Mouse (Mus musculus): ENCODE data around the gene Hmgb4. TPM values are rescaled to one million over a fixed set of nuclear protein-coding genes. Genes with fewer than 3 reads are reported as not detected.

Hmgb4 gene
- under 1 TPM; 0.55 to 0.78 TPM for total RNA-seq (2021)
- long read RNA-seq, experiment 1, result 0 reads
- long read RNA-seq, experiment 2, result 0 reads

GRCm38 (mm10) chr4:128260907-128261560 is at the start of gene Hmgb4:
Gene Hmgb4 (minus strand): TSS chr4:128260957.
- DNase-seq (ENCODE audit: low spot score in 2 of 2), result peak in 1 of 2 experiments; percentile 25

DNA sequence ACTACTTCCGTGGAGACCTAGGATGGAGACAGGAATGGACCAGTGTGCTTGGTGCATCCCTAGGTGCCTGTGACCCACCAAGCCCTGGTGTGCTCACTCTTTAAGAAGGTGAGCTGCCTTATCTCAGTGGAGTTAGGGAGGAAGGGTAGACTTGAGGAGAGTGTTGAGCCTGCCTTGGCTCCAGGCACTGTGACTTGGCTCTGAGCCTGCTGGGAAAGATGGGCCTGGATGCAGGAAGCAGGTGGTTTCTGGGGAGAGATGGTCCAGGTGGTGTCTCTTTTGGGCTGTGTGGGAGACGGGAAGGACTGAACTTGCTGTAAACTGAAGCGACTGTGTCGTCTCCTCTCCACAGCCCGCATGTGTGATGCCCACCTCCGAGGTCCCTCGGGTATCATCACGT is 45.3 kb upstream of the Hmgb4 start:
- no peak for DNase-seq (ENCODE audit: low spot score in 2 of 2)

GRCm38 (mm10) chr4:128304049-128304448 is 43.3 kb upstream of the Hmgb4 start:
- peak in 1 of 2 experiments; percentile 51 for DNase-seq (ENCODE audit: low spot score in 2 of 2)

- DNase-seq (ENCODE audit: low spot score in 2 of 2), result peak in 1 of 2 experiments; percentile 34
Observed at GRCm38 (mm10) chr4:128288095-128288494, 27.3 kb upstream of the Hmgb4 start.

GRCm38 (mm10) chr4:128285009-128285408 is 24.3 kb upstream of the Hmgb4 start:
- DNase-seq (ENCODE audit: low spot score in 2 of 2), result peak in 1 of 2 experiments; percentile 31

GRCm38 (mm10) chr4:128275586-128275985 is 14.8 kb upstream of the Hmgb4 start:
- no peak for DNase-seq (ENCODE audit: low spot score in 2 of 2)

DNA sequence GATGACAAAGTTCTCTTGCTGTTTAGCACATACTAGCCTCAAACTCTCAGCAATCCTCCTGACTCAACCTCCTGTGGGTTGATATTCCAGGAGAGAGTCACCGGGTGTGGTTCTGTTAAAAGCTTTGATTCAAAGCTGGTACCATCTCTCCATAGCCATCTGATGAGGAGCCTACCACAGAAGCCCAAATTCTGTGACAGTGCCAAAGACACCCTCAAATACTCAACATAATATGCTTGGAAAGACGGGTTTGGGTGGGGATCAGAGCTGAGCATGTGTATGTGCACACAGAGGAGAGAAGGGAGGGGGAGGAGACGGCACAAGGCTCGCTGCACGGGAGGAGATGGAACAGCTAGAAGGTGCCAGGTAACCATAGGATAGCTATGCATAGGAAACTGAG is 14.4 kb upstream of the Hmgb4 start:
- DNase-seq (ENCODE audit: low spot score in 2 of 2), result no peak

DNA sequence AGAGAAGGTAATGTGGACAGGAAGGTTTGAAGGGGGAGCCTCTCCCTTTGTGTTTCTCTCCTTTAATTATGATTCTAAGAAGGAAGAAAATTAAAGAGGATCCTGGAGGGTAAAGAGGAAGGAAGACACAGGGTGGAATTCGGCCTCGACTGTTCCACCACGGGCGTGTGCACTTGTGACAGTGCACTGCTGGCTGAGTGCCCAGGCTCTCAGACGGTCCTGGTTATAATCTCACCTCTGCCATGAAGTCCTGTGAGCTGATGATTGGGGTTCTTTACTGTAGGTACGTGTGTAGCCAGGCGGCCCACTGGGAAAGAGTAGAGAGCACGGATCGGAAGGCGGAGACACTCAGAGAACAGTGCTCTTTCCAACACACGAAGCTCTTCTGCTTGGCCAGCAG is 12.4 kb upstream of the Hmgb4 start:
- no peak for DNase-seq (ENCODE audit: low spot score in 2 of 2)

GRCm38 (mm10) chr4:128272501-128272900 is 11.7 kb upstream of the Hmgb4 start:
- peak; percentile 12 to 13 for DNase-seq (ENCODE audit: low spot score in 2 of 2)

- DNase-seq (ENCODE audit: low spot score in 2 of 2), result peak in 1 of 2 experiments; percentile 15
Observed at GRCm38 (mm10) chr4:128270931-128271330, 10.2 kb upstream of the Hmgb4 start.

DNA sequence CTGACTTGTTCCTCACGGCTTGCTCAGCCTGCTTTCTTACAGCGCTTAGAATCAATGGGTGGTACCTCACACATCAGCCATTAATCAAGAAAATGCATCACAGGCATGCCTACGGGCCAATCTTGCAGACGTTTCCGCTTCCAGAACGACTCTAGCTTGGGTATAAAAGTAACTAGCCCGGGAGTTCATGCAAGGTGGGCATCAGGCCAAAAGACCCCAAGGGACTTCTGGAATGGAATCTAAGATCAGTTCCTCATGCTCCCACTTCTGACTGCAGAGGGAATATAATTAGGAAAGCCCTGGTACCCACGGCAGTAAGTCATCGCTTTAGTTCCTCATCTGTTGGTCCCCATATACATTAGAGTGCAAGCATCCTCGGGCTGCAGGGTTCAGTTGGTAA is 9.4 kb upstream of the Hmgb4 start:
- DNase-seq (ENCODE audit: low spot score in 2 of 2), result no peak

DNA sequence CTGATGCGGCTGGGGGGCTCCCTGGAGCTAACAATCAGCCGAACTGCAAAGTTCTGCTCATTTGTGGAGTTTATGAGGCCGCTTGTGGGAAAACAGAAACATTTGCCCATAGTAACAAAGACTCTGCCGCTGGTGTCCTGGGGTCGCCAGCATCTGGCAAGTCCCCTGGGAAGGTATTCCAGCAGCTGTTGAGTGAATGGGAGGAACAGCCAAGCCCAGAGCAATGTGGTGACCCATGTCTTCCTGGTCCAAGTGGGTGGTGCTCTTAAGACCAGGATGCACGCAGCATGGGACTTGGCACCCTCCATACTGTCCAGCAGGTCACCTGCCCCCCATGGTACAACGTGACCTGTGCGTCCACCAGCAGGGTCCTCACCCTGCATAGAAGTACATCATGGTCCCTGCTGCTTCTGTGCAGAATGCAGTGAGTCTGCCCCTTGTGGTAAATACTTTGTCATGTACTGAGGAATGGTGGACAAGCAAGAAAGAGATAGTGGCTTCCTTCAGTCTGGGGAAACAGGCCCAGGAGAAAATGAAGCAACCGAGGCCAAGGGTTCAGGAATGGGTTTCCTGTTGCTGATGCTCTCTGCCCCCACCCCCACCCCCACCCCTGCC is 8.6 kb upstream of the Hmgb4 start:
- DNase-seq (ENCODE audit: low spot score in 2 of 2), result no peak

DNA sequence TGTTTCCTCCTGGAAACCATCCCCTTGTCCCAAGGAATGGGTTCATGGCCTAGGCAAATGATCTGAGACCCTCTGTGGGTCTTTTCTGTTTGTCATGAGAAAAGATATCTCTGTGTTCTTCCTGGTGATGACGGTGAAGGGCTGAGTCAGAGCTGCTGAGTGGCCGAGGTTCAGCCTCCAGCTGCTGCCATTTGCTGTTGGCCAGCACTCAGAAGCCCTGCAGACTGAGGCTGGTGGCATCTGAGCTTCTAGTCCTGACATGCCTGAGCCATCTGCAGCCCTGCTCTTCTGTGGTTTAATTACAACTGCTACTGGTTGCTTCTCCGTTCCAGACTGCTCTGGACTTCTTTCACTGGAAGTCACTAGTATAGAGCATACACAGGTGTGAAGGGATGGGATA is 4.6 kb upstream of the Hmgb4 start:
- no peak for DNase-seq (ENCODE audit: low spot score in 2 of 2)

GRCm38 (mm10) chr4:128264491-128264890 is 3.7 kb upstream of the Hmgb4 start:
- DNase-seq (ENCODE audit: low spot score in 2 of 2), result no peak

GRCm38 (mm10) chr4:128259211-128259610 is 1.5 kb downstream of the Hmgb4 start:
- DNase-seq (ENCODE audit: low spot score in 2 of 2), result no peak

GRCm38 (mm10) chr4:128248676-128249075 is 12.1 kb downstream of the Hmgb4 start:
- DNase-seq (ENCODE audit: low spot score in 2 of 2), result no peak

GRCm38 (mm10) chr4:128245201-128245600 is 15.6 kb downstream of the Hmgb4 start:
- no peak for DNase-seq (ENCODE audit: low spot score in 2 of 2)

DNA sequence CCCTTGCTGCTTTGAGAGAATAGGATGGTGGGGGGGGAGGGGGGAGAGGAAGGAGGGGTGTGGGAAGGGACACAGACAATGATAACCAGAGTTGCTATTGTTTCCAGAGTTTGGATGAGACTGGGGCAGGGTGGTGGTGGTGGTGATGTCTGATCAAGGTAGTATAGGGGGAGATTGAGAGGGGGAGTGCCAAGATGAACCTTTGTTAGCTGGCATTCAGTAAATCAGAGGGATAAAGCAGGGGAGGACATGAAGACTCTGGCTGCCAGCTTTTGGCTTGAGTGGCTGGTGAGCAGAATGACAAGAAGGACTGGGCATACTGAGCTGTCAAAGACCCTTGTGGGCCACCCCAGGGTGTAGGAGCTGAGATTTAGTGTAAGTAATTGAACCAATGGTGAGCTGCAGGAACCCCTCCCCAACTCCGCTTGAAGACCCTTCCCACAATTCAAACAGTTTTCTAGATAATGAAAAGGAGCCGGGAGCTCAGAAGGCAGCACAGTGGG is 18.9 kb downstream of the Hmgb4 start:
- no peak for DNase-seq (ENCODE audit: low spot score in 2 of 2)

- DNase-seq (ENCODE audit: low spot score in 2 of 2), result no peak
Observed at GRCm38 (mm10) chr4:128241075-128241853, 19.5 kb downstream of the Hmgb4 start.

DNA sequence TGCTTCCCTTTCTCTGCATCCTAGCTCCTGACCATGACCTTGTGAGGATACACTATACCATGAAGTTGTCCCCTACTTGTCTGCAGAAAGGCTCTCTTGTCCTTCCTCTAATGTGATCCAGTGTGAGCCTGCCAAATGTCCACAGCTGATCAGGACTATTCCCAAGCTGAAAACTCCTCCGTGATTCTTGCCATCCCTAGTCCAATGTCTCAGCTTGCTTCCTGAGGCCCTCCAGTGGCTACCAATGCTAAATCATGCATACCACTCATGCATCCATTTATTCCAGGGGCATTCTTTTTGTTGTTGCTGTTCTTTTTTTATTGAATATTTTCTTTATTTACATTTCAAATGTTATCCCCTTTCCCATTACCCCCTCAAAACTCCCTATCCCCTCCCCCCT is 21.6 kb downstream of the Hmgb4 start:
- peak in 1 of 2 experiments; percentile 39 for DNase-seq (ENCODE audit: low spot score in 2 of 2)

DNA sequence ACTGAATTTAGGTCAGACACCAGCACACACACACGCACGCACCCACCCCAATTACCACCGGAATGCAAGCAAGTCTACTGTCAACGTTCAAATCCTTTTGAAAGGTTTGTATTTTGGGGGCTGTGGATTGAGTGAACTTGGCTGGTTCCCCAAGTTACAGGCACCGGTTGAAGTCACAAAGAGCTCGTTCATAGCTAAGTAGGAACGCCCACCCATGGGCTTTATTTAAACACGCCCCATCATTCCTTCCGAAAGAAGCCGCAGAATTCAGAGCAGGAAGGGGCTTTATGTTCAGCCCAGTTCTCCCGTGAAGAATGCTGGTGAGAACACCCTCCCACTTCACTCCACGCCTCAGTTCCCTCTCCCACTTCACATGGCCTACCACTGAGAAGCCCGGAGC is 27.3 kb downstream of the Hmgb4 start:
- no peak for DNase-seq (ENCODE audit: low spot score in 2 of 2)
